Mouse (Mus musculus): ENCODE results near the gene Ear1. TPM values are rescaled to one million over a fixed set of nuclear protein-coding genes. Genes with fewer than 3 reads are reported as not detected.
"Not testable (repeated sequence)": the region's sequence is repeated elsewhere in the genome, so short reads cannot be mapped to it uniquely, and the experiment has no call there.

The Ear1 gene
- polyA plus RNA-seq (2012; ENCODE audit: insufficient read depth, insufficient read length, low replicate concordance, missing spikeins): not detected in 2 replicates

GRCm38 (mm10) chr14:43875417-43875816, at the start of gene Ear1:
TSS of gene Ear1 (minus strand) at chr14:43875517.
- H3K27ac ChIP-seq (ENCODE audit: insufficient read depth, low read depth, low read length); H3K4me1 ChIP-seq (ENCODE audit: control insufficient read depth, insufficient read depth, low read length); H3K4me3 ChIP-seq (ENCODE audit: insufficient read depth, low read depth, low read length): not testable (repeated sequence)
- 85% methylated on average over 3 of the region's 3 CpGs for WGBS

GRCm38 (mm10) chr14:43924688-43925403, 49.5 kb upstream of the Ear1 start, which contains the start of gene Gm8113:
TSS of gene Gm8113 (plus strand) at chr14:43925390.
- peak within 1 kb of the TSS; percentile 54 for H3K4me3 ChIP-seq (ENCODE audit: insufficient read depth, low read depth, low read length)
- peak; percentile 61 for TF ChIP-seq CTCF (IDR thresholded peaks at IDR 0.05; ENCODE audit: insufficient read depth, low read depth, low read length)
- not testable (repeated sequence) for H3K4me1 ChIP-seq (ENCODE audit: control insufficient read depth, insufficient read depth, low read length); H3K27ac ChIP-seq (ENCODE audit: insufficient read depth, low read depth, low read length)
- WGBS: 6% methylated on average over 10 of the region's 10 CpGs

GRCm38 (mm10) chr14:43923459-43923858, 48.1 kb upstream of the Ear1 start, which contains the start of gene Ear10:
TSS of gene Ear10 (minus strand) at chr14:43923559.
- not testable (repeated sequence) for H3K27ac ChIP-seq (ENCODE audit: insufficient read depth, low read depth, low read length); H3K4me1 ChIP-seq (ENCODE audit: control insufficient read depth, insufficient read depth, low read length); H3K4me3 ChIP-seq (ENCODE audit: insufficient read depth, low read depth, low read length)
- 94% methylated on average over 3 of the region's 3 CpGs for WGBS

- H3K27ac ChIP-seq (ENCODE audit: insufficient read depth, low read depth, low read length); H3K4me3 ChIP-seq (ENCODE audit: insufficient read depth, low read depth, low read length); H3K4me1 ChIP-seq (ENCODE audit: control insufficient read depth, insufficient read depth, low read length): not testable (repeated sequence)
These were observed 42.9 kb upstream of the Ear1 start for GRCm38 (mm10) chr14:43918214-43918613.

- H3K4me3 ChIP-seq (ENCODE audit: insufficient read depth, low read depth, low read length); H3K27ac ChIP-seq (ENCODE audit: insufficient read depth, low read depth, low read length); H3K4me1 ChIP-seq (ENCODE audit: control insufficient read depth, insufficient read depth, low read length): not testable (repeated sequence)
- 88% methylated on average over 3 of the region's 3 CpGs for WGBS
These were observed 23.3 kb upstream of the Ear1 start for GRCm38 (mm10) chr14:43898577-43898976.

GRCm38 (mm10) chr14:43895357-43895756, 20.0 kb upstream of the Ear1 start:
- H3K4me1 ChIP-seq (ENCODE audit: control insufficient read depth, insufficient read depth, low read length); H3K27ac ChIP-seq (ENCODE audit: insufficient read depth, low read depth, low read length); H3K4me3 ChIP-seq (ENCODE audit: insufficient read depth, low read depth, low read length): not testable (repeated sequence)
- 36% methylated on average over 2 of the region's 2 CpGs for WGBS

- 93% methylated on average over 1 of the region's 1 CpGs for WGBS
- H3K4me1 ChIP-seq (ENCODE audit: control insufficient read depth, insufficient read depth, low read length); H3K4me3 ChIP-seq (ENCODE audit: insufficient read depth, low read depth, low read length); H3K27ac ChIP-seq (ENCODE audit: insufficient read depth, low read depth, low read length): not testable (repeated sequence)
These were observed 16.0 kb upstream of the Ear1 start for GRCm38 (mm10) chr14:43891288-43891687.

GRCm38 (mm10) chr14:43886235-43886634, 10.9 kb upstream of the Ear1 start:
- H3K4me3 ChIP-seq (ENCODE audit: insufficient read depth, low read depth, low read length); H3K27ac ChIP-seq (ENCODE audit: insufficient read depth, low read depth, low read length); H3K4me1 ChIP-seq (ENCODE audit: control insufficient read depth, insufficient read depth, low read length): not testable (repeated sequence)
- WGBS: 25% methylated on average over 1 of the region's 1 CpGs

GRCm38 (mm10) chr14:43879966-43880545, 4.7 kb upstream of the Ear1 start:
- not testable (repeated sequence) for H3K4me3 ChIP-seq (ENCODE audit: insufficient read depth, low read depth, low read length); H3K27ac ChIP-seq (ENCODE audit: insufficient read depth, low read depth, low read length); H3K4me1 ChIP-seq (ENCODE audit: control insufficient read depth, insufficient read depth, low read length)
- WGBS: 93% methylated on average over 5 of the region's 5 CpGs

GRCm38 (mm10) chr14:43877789-43878188, 2.5 kb upstream of the Ear1 start:
- not testable (repeated sequence) for H3K4me3 ChIP-seq (ENCODE audit: insufficient read depth, low read depth, low read length); H3K4me1 ChIP-seq (ENCODE audit: control insufficient read depth, insufficient read depth, low read length); H3K27ac ChIP-seq (ENCODE audit: insufficient read depth, low read depth, low read length)
- 57% methylated on average over 1 of the region's 2 CpGs for WGBS

- not testable (repeated sequence) for H3K27ac ChIP-seq (ENCODE audit: insufficient read depth, low read depth, low read length); H3K4me3 ChIP-seq (ENCODE audit: insufficient read depth, low read depth, low read length); H3K4me1 ChIP-seq (ENCODE audit: control insufficient read depth, insufficient read depth, low read length)
- WGBS: 91% methylated on average over 3 of the region's 3 CpGs
These were observed 455 bp downstream of the Ear1 start for GRCm38 (mm10) chr14:43874862-43875261.

GRCm38 (mm10) chr14:43860522-43860921, 14.8 kb downstream of the Ear1 start:
- not testable (repeated sequence) for H3K4me1 ChIP-seq (ENCODE audit: control insufficient read depth, insufficient read depth, low read length); H3K27ac ChIP-seq (ENCODE audit: insufficient read depth, low read depth, low read length); H3K4me3 ChIP-seq (ENCODE audit: insufficient read depth, low read depth, low read length)
- WGBS: 33% methylated on average over 2 of the region's 2 CpGs

GRCm38 (mm10) chr14:43859465-43859864, 15.9 kb downstream of the Ear1 start:
- not testable (repeated sequence) for H3K4me3 ChIP-seq (ENCODE audit: insufficient read depth, low read depth, low read length); H3K27ac ChIP-seq (ENCODE audit: insufficient read depth, low read depth, low read length); H3K4me1 ChIP-seq (ENCODE audit: control insufficient read depth, insufficient read depth, low read length)
- 67% methylated on average over 5 of the region's 6 CpGs for WGBS

- WGBS: 83% methylated on average over 4 of the region's 4 CpGs
- H3K4me3 ChIP-seq (ENCODE audit: insufficient read depth, low read depth, low read length): not testable (repeated sequence)
These were observed 31.3 kb downstream of the Ear1 start for GRCm38 (mm10) chr14:43843949-43844573.

More at GRCm38 (mm10) chr14:43843949-43844573, 31.3 kb downstream of the Ear1 start:
- not testable (repeated sequence) for H3K27ac ChIP-seq (ENCODE audit: insufficient read depth, low read depth, low read length); H3K4me1 ChIP-seq (ENCODE audit: control insufficient read depth, insufficient read depth, low read length)
